Mouse (Mus musculus) hindbrain, embryonic 12.5 days (tissue): ENCODE measurements around the gene 1700042G07Rik. TPM values are rescaled to one million over a fixed set of nuclear protein-coding genes. Genes with fewer than 3 reads are reported as not detected.
"Not testable (repeated sequence)": the region's sequence is repeated elsewhere in the genome, so short reads cannot be mapped to it uniquely, and the experiment has no call there.

Experiments
- ATAC-seq: fragments of 200-750 bp; cut with Nextera tagmentation; 2 replicates; pipeline ENCODE4 v1.8.0; 2017; ENCODE audit warnings: moderate TSS enrichment; ENCODE audit not compliant: low FRiP score
- H3K27ac ChIP-seq: fragments of 300-500 bp; sonication (generic); 2 replicates; pipeline ENCODE4 v1.5.1; 2016; ENCODE audit warnings: mild to moderate bottlenecking
- H3K27me3 ChIP-seq: fragments of 300-500 bp; sonication (generic); 2 replicates; pipeline ENCODE4 v1.6.1; 2016; ENCODE audit warnings: mild to moderate bottlenecking
- H3K36me3 ChIP-seq: fragments of 300-500 bp; sonication (generic); 2 replicates; pipeline ENCODE4 v1.6.1; 2016; ENCODE audit warnings: mild to moderate bottlenecking
- H3K4me1 ChIP-seq: fragments of 300-500 bp; sonication (generic); 2 replicates; pipeline ENCODE4 v1.6.1; 2016
- H3K4me2 ChIP-seq: fragments of 300-500 bp; sonication (generic); replicated peaks from 2 replicates; pipeline ENCODE4 v1.6.1; 2016; ENCODE audit warnings: mild to moderate bottlenecking
- H3K4me3 ChIP-seq: fragments of 300-500 bp; sonication (generic); 2 replicates; pipeline ENCODE4 v1.5.1; 2016; ENCODE audit warnings: mild to moderate bottlenecking
- H3K9ac ChIP-seq: fragments of 300-500 bp; sonication (generic); 2 replicates; pipeline ENCODE4 v1.6.1; 2016; ENCODE audit warnings: mild to moderate bottlenecking, moderate library complexity
- H3K9me3 ChIP-seq: fragments of 300-500 bp; sonication (generic); replicated peaks from 2 replicates; pipeline ENCODE4 v1.6.1; 2016; ENCODE audit warnings: mild to moderate bottlenecking
- WGBS: fragments of 180-500 bp; shearing (Covaris S2); methylation state at CpG from one replicate; pipeline ENCODE4 v1.1.7; 2016; 5-methylcytosine and 5-hydroxymethylcytosine counted together
- polyA plus RNA-seq: library from polyadenylated mRNA; unstranded; fragments of >200 nt; fragmentation: Nextera tagmentation; extraction: Ambion mirVana; gene quantifications from 2 replicates; pipeline ENCODE4 v1.2.1, GENCODE M21; 2016

Gene 1700042G07Rik
- polyA plus RNA-seq, 1 experiment from 2014 or later = not detected

- peak overlapping the region; percentile 35 for H3K4me2 ChIP-seq
- 0 out of 2 replicates have a peak overlapping the region, but pooled peaks have one; percentile 0 for H3K4me3 ChIP-seq
- WGBS = 4% methylated on average over 12 of the region's 12 CpGs
- peaks cover 7% of the 10 kb centered on the region; the same call in 1 of the 2 replicates for H3K4me1 ChIP-seq
- H3K9me3 ChIP-seq = no peaks in the 10 kb centered on the region
- H3K27me3 ChIP-seq = no peaks in the 10 kb centered on the region
- no peak overlapping the region for H3K27ac ChIP-seq
- H3K36me3 ChIP-seq = no peaks in the 10 kb centered on the region
- ATAC-seq = no peak
- H3K9ac ChIP-seq = peak overlapping the region; percentile 32; the same call in 1 of the 2 replicates
Measured at GRCm38 (mm10) chr4:116182745-116183144, 9.6 kb downstream of the 1700042G07Rik start.

- Histone ChIP-seq H3K4me3 (no peak overlapping the region), H3K27ac (no peak overlapping the region), H3K4me2 (no peak overlapping the region), H3K9ac (no peak overlapping the region), H3K27me3 (no peaks in the 10 kb centered on the region), H3K9me3 (no peaks in the 10 kb centered on the region), H3K4me1 (peaks cover 7% of the 10 kb centered on the region; the same call in 1 of the 2 replicates), H3K36me3 (no peaks in the 10 kb centered on the region)
- ATAC-seq = no peak
- WGBS = 92% methylated on average over 4 of the region's 4 CpGs
Measured at GRCm38 (mm10) chr4:116185083-116185482, 11.9 kb downstream of the 1700042G07Rik start.

GRCm38 (mm10) chr4:116192286-116192835 is 19.2 kb downstream of the 1700042G07Rik start:
- Histone ChIP-seq H3K27ac (no peak overlapping the region), H3K4me1 (no peaks in the 10 kb centered on the region), H3K9ac (no peak overlapping the region), H3K36me3 (no peaks in the 10 kb centered on the region), H3K27me3 (no peaks in the 10 kb centered on the region), H3K9me3 (no peaks in the 10 kb centered on the region), H3K4me3 (no peak overlapping the region), H3K4me2 (no peak overlapping the region)
- 66% methylated on average over 4 of the region's 4 CpGs for WGBS
- no peak for ATAC-seq

- Histone ChIP-seq H3K9me3 (no peaks in the 10 kb centered on the region), H3K4me1 (no peaks in the 10 kb centered on the region), H3K27ac (no peak overlapping the region), H3K36me3 (no peaks in the 10 kb centered on the region), H3K9ac (no peak overlapping the region), H3K4me2 (no peak overlapping the region), H3K27me3 (no peaks in the 10 kb centered on the region), H3K4me3 (no peak overlapping the region)
- 77% methylated on average over 9 of the region's 9 CpGs for WGBS
- ATAC-seq = no peak
Measured at GRCm38 (mm10) chr4:116193583-116194383, 20.6 kb downstream of the 1700042G07Rik start.

DNA sequence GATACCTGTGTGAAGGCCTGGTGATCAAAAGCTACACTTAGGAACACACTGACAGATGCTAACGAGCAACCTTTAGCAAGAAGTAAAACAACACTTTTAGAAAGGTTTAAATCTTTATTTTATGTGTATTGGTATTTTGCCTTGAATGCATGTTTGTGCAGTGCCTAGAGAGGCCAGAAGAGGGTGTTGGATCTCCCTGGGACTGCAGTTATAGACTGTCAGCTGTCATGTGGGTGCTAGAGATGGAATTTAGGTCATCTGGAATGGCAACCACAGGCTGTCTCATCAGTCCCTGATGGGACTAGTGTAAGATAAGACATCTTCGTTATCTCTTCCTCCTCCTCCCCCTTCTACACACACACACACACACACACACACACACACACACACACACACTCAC is 25.2 kb downstream of the 1700042G07Rik start:
- no peak for ATAC-seq
- no peak overlapping the region for H3K27ac ChIP-seq
- no peak overlapping the region for H3K9ac ChIP-seq
- 98% methylated on average over 2 of the region's 2 CpGs for WGBS
- H3K36me3 ChIP-seq = no peaks in the 10 kb centered on the region
- no peak overlapping the region for H3K4me3 ChIP-seq
- H3K4me2 ChIP-seq = no peak overlapping the region
- H3K27me3 ChIP-seq = no peaks in the 10 kb centered on the region
- no peaks in the 10 kb centered on the region for H3K4me1 ChIP-seq
- no peaks in the 10 kb centered on the region for H3K9me3 ChIP-seq

DNA sequence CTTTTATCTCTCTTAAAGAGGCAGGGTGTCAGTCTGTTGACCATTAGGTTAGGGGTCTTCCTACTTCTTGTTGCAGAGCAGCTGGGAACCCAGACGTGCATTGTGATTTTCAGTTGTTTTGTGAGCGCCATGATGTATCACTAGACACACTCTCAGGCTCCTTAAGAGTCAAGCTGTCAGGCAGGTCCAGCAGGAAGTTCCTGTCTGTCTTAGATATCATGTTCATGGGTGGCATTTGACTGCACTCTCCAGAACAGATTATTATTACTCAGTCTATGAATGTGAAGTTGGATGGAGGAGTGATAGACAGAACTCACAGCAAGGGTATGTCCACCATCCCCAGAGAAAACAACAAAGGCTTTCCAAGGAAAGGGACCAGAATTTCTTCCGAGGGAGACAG is 31.2 kb downstream of the 1700042G07Rik start:
- no peak for ATAC-seq
- WGBS = 66% methylated on average over 3 of the region's 3 CpGs
- H3K4me2 ChIP-seq = no peak overlapping the region

GRCm38 (mm10) chr4:116206531-116206930 is 33.4 kb downstream of the 1700042G07Rik start:
- H3K4me1 ChIP-seq = no peaks in the 10 kb centered on the region
- H3K9me3 ChIP-seq = no peaks in the 10 kb centered on the region
- no peak overlapping the region for H3K4me2 ChIP-seq
- WGBS = 83% methylated on average over 4 of the region's 4 CpGs
- H3K27me3 ChIP-seq = no peaks in the 10 kb centered on the region
- H3K36me3 ChIP-seq = no peaks in the 10 kb centered on the region
- H3K9ac ChIP-seq = no peak overlapping the region
- no peak for ATAC-seq
- H3K27ac ChIP-seq = no peak overlapping the region
- no peak overlapping the region for H3K4me3 ChIP-seq

More for the DNA sequence above, 31.2 kb downstream of the 1700042G07Rik start:
- Histone ChIP-seq H3K4me3 (no peak overlapping the region), H3K27ac (no peak overlapping the region), H3K27me3 (no peaks in the 10 kb centered on the region), H3K4me1 (no peaks in the 10 kb centered on the region), H3K9ac (no peak overlapping the region), H3K9me3 (no peaks in the 10 kb centered on the region), H3K36me3 (no peaks in the 10 kb centered on the region)

DNA sequence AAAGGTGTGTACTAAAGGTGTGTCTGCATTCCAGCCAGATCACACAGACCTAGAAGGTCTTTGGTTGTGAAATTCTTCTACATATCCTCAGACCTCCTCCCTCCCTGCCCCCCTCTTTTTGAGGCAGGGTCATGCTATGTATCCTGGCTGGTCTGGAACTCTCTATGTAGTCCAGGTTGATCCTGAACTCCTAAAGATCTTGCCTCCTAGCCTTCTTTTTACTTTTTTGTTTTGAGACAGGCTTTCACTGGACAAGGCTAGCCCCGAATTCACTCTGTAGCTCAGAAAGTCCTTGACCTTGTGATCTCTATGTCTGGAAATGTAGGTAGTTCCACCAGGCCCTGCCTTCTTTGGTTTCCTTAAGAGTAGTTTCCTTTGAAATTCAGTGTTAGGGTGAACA is 35.7 kb downstream of the 1700042G07Rik start:
- Histone ChIP-seq H3K4me2 (no peak overlapping the region), H3K27me3 (no peaks in the 10 kb centered on the region), H3K9me3 (no peaks in the 10 kb centered on the region), H3K27ac (no peak overlapping the region), H3K9ac (no peak overlapping the region), H3K4me1 (no peaks in the 10 kb centered on the region), H3K36me3 (no peaks in the 10 kb centered on the region), H3K4me3 (no peak overlapping the region)
- ATAC-seq = no peak
- WGBS = 91% methylated on average over 1 of the region's 1 CpGs

DNA sequence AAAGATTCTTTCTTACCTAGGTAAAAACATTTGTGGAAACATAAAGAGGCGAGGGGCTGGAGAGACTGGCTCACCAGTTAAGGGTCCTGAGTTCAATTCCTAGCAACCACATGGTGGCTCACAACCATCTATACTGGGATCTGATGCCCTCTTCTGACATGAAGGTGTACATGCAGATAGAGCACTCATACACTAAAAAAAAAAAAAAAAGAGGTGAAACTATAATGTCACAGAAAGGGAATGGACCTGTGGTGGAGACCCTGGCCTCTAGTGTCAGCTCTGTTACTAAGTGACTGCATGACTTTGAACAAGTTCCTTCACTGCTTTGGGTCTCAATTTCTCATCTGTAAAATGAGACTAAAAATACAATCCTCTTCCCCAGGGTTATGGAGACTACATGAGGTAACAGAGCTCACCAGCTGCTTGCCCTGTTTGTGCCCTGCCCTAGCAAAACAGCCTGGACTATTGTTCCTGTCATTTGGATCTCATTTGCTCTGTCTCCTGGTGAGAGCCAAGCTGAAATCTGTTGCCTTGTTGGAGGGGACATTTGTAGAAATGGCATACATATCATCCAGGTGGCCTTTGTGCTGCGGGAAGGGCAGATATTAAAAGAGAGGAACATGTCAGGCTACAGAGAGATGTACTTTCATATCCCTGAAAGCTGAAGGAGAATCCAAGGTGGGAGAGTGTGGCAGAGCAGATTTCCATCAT is 42.9 kb downstream of the 1700042G07Rik start:
- ATAC-seq = no peak
- Histone ChIP-seq H3K4me3 (no peak overlapping the region), H3K9me3 (no peaks in the 10 kb centered on the region), H3K4me1 (peaks cover 7% of the 10 kb centered on the region; the same call in 1 of the 2 replicates), H3K4me2 (no peak overlapping the region), H3K27me3 (no peaks in the 10 kb centered on the region), H3K36me3 (no peaks in the 10 kb centered on the region), H3K9ac (no peak overlapping the region), H3K27ac (no peak overlapping the region)
- 93% methylated on average over 2 of the region's 2 CpGs for WGBS

GRCm38 (mm10) chr4:116217046-116217445 is 43.9 kb downstream of the 1700042G07Rik start:
- no peak overlapping the region for H3K27ac ChIP-seq
- no peak overlapping the region for H3K4me3 ChIP-seq
- no peak for ATAC-seq
- no peaks in the 10 kb centered on the region for H3K27me3 ChIP-seq
- peaks cover 7% of the 10 kb centered on the region; the same call in 1 of the 2 replicates for H3K4me1 ChIP-seq
- H3K4me2 ChIP-seq = no peak overlapping the region
- no peaks in the 10 kb centered on the region for H3K36me3 ChIP-seq
- H3K9me3 ChIP-seq = no peaks in the 10 kb centered on the region
- H3K9ac ChIP-seq = no peak overlapping the region
- 64% methylated on average over 2 of the region's 2 CpGs for WGBS

DNA sequence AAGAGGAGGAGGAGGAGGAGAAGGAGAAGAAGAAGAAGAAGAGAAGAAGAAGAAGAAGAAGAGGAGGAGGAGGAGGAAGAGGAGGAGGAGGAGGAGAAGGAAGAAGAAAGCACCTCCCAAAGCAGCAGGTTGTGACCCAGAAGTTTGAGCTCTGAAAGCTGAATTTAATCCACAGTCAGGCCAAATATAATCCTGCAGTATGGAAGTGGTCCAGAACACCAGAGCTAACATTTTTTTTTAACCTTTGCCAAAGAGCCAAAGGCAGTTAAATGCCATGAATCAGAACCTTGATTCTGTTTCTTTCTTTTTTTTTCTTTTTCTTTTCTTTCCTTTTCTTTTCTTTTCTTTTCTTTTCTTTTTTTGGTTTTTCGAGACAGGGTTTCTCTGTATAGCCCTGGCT is 44.5 kb downstream of the 1700042G07Rik start:
- not testable (repeated sequence) for H3K27ac ChIP-seq, H3K9ac ChIP-seq, H3K4me2 ChIP-seq, H3K36me3 ChIP-seq, H3K4me3 ChIP-seq, H3K27me3 ChIP-seq, ATAC-seq, H3K4me1 ChIP-seq, H3K9me3 ChIP-seq
- 95% methylated on average over 1 of the region's 1 CpGs for WGBS

DNA sequence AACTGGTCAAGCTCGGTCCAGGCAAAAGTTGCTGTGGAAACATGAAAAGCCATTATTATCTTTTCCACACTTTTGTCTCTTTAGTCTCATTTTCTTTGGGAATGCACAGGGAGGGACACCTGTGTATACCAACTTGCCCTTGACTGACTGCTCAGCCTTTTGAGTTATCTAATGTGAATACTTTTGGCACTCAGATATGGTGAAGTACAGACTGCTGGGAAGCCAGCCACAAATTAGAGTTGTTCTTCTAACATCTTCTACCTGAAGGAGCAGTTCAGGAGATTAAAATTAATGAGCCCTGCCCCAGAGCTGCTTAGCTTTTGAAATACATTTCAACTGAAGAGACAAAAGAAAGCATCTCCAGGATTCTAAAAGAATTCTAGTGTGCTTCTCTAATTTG is 45.9 kb downstream of the 1700042G07Rik start:
- ATAC-seq = no peak
- H3K36me3 ChIP-seq = no peaks in the 10 kb centered on the region
- H3K27ac ChIP-seq = no peak overlapping the region
- 83% methylated on average over 1 of the region's 1 CpGs for WGBS
- H3K4me3 ChIP-seq = no peak overlapping the region
- H3K9ac ChIP-seq = no peak overlapping the region
- H3K27me3 ChIP-seq = no peaks in the 10 kb centered on the region
- H3K4me2 ChIP-seq = no peak overlapping the region
- peaks cover 7% of the 10 kb centered on the region; the same call in 1 of the 2 replicates for H3K4me1 ChIP-seq
- no peaks in the 10 kb centered on the region for H3K9me3 ChIP-seq
